Mouse (Mus musculus) lung, adult 2 months (tissue): ENCODE measurements around the gene Plbd2. TPM values are rescaled to one million over a fixed set of nuclear protein-coding genes. Genes with fewer than 3 reads are reported as not detected.

Experiments
- DNase-seq: peaks from one replicate; pipeline ENCODE4 v3.0.0; 2022
- H3K4me1 ChIP-seq: fragments of 200-500 bp; 2 replicates; pipeline ENCODE4 v1.6.1; 2011; ENCODE audit warnings: low read length; ENCODE audit not compliant: control insufficient read depth, insufficient read depth
- H3K4me3 ChIP-seq: fragments of 200-500 bp; replicated peaks from 2 replicates; pipeline ENCODE3; 2011; ENCODE audit warnings: low read depth, mild to moderate bottlenecking, control low read depth, low read length; ENCODE audit errors: extremely low read depth
- CTCF ChIP-seq: fragments of 200-500 bp; IDR thresholded peaks from 2 replicates; pipeline ENCODE4 v1.5.1; 2011; ENCODE audit warnings: mild to moderate bottlenecking, low read length, control low read depth; ENCODE audit not compliant: insufficient read depth
- POLR2A ChIP-seq: fragments of 200-500 bp; IDR thresholded peaks from 2 replicates; pipeline ENCODE4 v1.6.1; 2011; ENCODE audit warnings: low read depth, mild to moderate bottlenecking, control low read depth, low read length, borderline replicate concordance; ENCODE audit errors: extremely low read depth
- WGBS: fragments of 180-500 bp; shearing (Covaris S2); methylation state at CpG from one replicate; pipeline ENCODE4 v1.1.7; 2018; 5-methylcytosine and 5-hydroxymethylcytosine counted together
- polyA plus RNA-seq: library from polyadenylated mRNA; depleted of rRNA; stranded (reverse); fragments of >200 nt; gene quantifications from 2 replicates; pipeline ENCODE4 v1.2.3, GENCODE M21; 2012

Gene Plbd2
- polyA plus RNA-seq, 1 experiment: 40.0 TPM

DNA sequence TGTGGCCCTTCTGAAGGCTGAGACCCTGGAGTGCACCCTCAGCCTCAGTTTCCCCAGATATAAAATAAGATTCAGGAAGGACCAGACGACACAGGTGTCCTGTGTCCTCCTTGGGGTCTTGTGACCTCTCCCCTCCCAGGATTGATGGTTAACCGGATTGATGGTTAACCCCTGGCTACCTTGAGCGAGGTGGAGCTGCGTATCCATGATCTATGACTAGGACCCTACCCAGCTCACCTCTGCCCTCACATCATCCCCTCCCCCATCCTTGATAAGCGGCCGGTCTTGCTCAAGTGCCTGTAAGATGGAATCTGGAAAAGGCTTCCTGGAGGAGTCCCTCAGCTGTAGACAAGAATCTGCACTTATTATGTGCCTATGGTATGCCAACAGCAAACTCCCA is 34.6 kb downstream of the Plbd2 start:
- DNase-seq: no peak
- Histone ChIP-seq H3K4me1 (no peaks in the 10 kb centered on the region), H3K4me3 (no peak overlapping the region)
- WGBS: 74% methylated on average over 6 of the region's 6 CpGs
- TF ChIP-seq CTCF (no peak), POLR2A (no peak)

DNA sequence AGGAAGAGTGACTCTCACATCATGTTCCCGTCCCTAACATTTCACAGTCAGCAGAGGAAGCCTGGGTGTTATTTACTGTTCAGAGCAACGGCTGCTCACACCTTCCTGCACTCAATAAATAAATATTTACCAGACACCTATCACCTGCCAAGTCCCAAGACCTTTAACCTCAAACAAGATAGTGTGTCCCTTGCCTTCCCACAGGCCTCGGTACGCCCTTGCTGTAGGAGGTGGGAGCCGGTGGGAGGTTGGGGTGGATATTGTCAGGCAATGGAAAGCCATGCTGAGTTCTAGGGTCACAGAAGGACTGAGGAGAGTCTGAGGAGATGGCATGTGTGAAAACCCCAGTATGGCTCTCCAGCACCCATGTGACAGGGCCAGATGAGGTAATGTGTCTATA is 35.1 kb downstream of the Plbd2 start:
- Histone ChIP-seq H3K4me1 (no peaks in the 10 kb centered on the region), H3K4me3 (no peak overlapping the region)
- TF ChIP-seq POLR2A (no peak), CTCF (no peak)
- WGBS: 52% methylated on average over 5 of the region's 5 CpGs
- DNase-seq: no peak

DNA sequence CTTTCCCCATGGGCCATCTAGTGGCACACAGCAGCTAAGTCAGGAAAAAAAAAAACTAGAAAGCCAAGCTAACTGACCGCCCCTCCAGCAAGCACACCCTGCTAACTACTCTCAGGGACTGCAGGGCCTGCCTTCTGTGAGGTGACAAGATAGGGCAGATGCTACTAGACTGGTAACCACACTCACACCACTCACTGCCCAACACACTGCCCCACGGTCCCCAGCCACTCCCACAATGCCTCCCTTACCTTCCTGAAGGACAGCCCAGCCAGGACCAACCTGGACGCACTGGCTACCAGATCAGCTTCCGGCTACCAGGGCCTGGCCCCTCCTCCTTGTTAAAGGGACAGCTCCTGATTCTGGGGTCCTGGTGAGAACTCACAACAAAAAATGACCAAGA is 36.4 kb downstream of the Plbd2 start:
- WGBS: 26% methylated on average over 4 of the region's 4 CpGs
- no peaks in the 10 kb centered on the region for H3K4me1 ChIP-seq
- TF ChIP-seq CTCF (no peak), POLR2A (no peak)
- DNase-seq: no peak
- no peak overlapping the region for H3K4me3 ChIP-seq

DNA sequence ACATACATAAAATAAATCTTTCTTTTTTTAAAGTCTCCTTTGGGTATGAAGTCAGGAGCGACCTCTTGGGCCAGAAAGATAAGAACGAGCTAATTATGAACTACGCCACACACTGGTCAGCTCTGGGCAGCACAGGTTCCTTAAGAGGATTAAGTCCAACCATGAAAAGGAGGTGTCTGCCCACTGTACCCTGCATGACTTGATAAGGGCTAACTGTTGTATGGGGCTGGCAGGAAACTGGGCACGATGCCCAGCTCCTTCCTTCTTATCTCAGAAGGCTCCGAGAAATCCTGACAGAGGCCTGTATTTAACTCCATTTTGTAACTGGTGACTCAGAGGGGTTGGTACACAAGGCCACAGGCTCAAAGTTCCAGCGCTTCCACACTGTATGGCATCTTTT is 37.6 kb downstream of the Plbd2 start:
- no peak for DNase-seq
- 43% methylated on average over 6 of the region's 6 CpGs for WGBS

DNA sequence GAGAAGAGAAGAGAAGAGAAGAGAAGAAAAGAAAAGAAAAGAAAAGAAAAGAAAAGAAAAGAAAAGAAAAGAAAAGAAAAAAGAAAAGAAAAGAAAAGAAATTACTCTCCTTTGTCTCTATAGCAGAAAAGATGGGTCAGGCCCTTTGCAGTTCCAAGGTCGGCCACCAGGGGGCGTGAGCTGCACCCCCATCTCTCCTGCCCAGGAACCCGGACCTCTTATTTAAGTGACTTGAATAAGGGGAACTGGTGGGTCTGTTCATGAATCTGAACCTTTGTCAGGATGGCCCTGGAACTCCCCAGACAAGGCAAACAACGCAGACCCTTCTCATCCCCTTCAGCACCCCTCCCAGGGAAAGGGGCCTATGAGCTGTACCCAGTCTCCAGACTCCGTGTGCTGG is 38.4 kb downstream of the Plbd2 start:
- 34% methylated on average over 5 of the region's 5 CpGs for WGBS
- H3K4me1 ChIP-seq: no peaks in the 10 kb centered on the region
- TF ChIP-seq POLR2A (no peak), CTCF (peak; percentile 47)
- DNase-seq: peak; percentile 17
- H3K4me3 ChIP-seq: no peak overlapping the region

More for the DNA sequence above, 37.6 kb downstream of the Plbd2 start:
- no peak for TF ChIP-seq POLR2A
- TF ChIP-seq CTCF: no peak
- no peaks in the 10 kb centered on the region for H3K4me1 ChIP-seq
- no peak overlapping the region for H3K4me3 ChIP-seq

DNA sequence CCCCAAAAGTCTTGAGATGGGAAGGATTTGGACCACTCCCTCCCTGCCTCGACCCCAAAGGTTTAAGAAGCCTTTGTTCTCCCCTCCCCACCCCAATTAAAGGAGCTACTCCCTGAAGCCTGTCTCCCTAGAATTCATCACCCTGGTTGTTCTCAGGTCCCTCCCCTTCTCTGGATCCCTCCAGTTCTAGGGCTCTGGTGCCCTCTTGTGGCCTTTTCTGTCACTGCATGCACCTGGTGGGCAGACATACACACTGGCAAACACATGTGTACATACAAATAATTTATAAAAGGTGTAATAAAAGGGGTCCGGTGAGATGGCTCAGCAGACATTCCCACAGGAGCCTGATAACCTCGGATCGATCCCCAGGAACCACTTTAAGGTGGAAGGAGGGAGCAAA is 39.1 kb downstream of the Plbd2 start:
- Histone ChIP-seq H3K4me3 (no peak overlapping the region), H3K4me1 (no peaks in the 10 kb centered on the region)
- TF ChIP-seq CTCF: no peak
- TF ChIP-seq POLR2A: no peak
- DNase-seq: no peak
- 82% methylated on average over 4 of the region's 4 CpGs for WGBS

DNA sequence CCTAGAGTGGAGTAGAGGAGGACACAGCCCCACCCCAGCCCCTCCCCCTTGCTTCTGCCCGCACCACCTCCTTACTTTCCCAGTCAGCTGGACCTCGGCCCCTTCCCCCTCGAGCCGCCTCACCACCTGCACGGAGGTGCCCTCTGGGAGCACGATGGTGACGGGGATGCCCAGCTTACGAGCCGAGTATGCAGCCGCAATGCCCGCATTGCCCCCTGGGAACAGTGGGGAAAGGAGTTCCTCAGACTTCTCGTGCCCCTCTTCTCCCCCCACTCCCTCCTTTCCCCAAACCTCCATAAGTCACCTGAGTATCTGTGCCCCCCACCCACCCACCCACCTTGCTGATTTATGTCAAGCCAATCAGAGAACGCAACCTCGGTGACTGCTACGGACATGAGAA is 41.5 kb downstream of the Plbd2 start:
- 72% methylated on average over 15 of the region's 15 CpGs for WGBS
- DNase-seq: no peak
- Histone ChIP-seq H3K4me1 (no peaks in the 10 kb centered on the region), H3K4me3 (no peak overlapping the region)
- TF ChIP-seq POLR2A (no peak), CTCF (no peak)

DNA sequence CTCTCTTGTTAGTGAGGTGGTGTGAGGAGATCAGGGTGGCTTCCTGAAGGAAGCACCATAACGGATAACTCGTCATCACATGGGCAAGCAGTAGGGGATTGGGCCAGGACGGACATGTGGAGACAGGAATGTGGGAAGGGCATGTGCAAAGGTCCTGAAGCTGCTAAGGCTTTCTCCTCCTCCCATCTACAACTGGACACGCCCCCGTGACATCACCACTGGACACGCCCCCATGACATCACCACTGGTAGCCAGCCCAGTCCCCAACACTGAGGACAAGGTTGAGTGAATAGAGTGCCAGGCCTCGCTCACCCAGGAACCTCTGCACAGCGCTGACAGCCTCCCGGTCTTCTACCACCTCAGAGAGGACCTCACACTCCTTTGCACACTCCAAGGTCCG is 44.3 kb downstream of the Plbd2 start:
- DNase-seq: no peak
- no peak overlapping the region for H3K4me3 ChIP-seq
- no peaks in the 10 kb centered on the region for H3K4me1 ChIP-seq
- TF ChIP-seq CTCF: no peak
- no peak for TF ChIP-seq POLR2A
- 70% methylated on average over 10 of the region's 10 CpGs for WGBS

DNA sequence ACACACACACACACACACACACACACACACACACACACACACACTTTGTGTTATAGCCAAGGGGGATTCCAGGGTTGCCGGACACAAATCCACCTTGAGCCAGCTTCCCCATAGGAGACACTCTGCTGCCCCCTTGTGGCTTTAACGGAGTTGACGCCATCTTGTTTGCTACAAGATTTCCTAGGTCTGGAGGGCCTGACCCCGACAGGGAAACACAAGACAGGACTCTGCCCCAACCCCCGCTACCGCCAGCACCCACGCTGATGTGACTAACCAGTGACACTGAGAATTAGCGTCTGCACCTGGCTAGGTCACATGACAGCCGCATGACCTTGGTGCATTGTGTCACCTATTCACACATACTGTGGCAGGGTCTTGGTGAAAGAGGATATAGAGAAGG is 45.8 kb downstream of the Plbd2 start:
- TF ChIP-seq CTCF: peak; percentile 62
- no peak for TF ChIP-seq POLR2A
- no peak overlapping the region for H3K4me3 ChIP-seq
- no peaks in the 10 kb centered on the region for H3K4me1 ChIP-seq
- WGBS: 9% methylated on average over 9 of the region's 9 CpGs
- peak; percentile 19 for DNase-seq

DNA sequence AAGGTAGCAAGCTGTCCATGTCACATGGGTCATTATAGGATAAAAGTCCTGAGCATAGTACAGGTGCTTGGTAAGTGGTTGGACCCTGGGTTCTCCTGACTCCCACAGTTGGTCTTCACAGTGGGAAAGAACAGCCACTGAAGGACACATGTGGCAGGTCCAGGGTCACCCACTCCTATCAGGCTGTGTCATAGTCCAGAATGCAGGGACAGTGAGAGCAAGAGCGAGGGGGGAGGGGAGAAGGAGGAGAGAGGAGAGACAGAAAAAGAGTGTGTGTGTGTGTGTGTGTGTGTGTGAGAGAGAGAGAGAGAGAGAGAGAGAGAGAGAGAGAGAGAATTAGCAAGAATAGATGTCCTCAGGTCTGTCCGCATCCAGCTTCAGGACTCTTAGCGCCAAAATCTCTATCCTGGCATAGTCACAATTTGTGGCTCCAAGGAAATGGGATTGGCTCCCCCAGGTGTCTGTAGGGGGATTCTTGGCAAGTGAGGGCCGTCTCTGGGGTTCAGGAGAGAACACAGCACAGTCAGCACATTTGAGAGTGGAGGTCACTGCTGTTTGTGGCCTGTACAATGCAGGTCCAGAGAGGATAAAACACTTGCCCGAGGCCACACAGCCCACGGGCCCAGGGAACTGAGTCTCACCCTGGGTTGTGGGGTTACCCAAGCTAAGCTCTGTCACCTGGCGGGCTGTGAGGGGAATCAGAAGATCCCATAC is 46.4 kb downstream of the Plbd2 start:
- Histone ChIP-seq H3K4me1 (no peaks in the 10 kb centered on the region), H3K4me3 (no peak overlapping the region)
- no peak for DNase-seq
- no peak for TF ChIP-seq POLR2A
- TF ChIP-seq CTCF: no peak
- WGBS: 44% methylated on average over 7 of the region's 7 CpGs
